Mouse (Mus musculus): ENCODE measurements around the gene BC049715.

BC049715 gene

GRCm38 (mm10) chr6:136808014-136808417 lies 19.4 kb upstream of the BC049715 start, which contains the start of gene H2afj:
H2afj (plus strand) TSS chr6:136808244.
- DNase-seq (ENCODE audit: extremely low read depth, low read depth): peak; percentile 95

- no peak for DNase-seq (ENCODE audit: extremely low read depth, low read depth)
Measured at GRCm38 (mm10) chr6:136808631-136809046, 18.8 kb upstream of the BC049715 start.

- DNase-seq (ENCODE audit: extremely low read depth, low read depth): peak; percentile 83
Measured at GRCm38 (mm10) chr6:136809077-136809476, 18.3 kb upstream of the BC049715 start.

GRCm38 (mm10) chr6:136809673-136810072 lies 17.8 kb upstream of the BC049715 start:
- DNase-seq (ENCODE audit: extremely low read depth, low read depth): no peak

GRCm38 (mm10) chr6:136811196-136811595 lies 16.2 kb upstream of the BC049715 start:
- no peak for DNase-seq (ENCODE audit: extremely low read depth, low read depth)

- DNase-seq (ENCODE audit: extremely low read depth, low read depth): no peak
Measured at GRCm38 (mm10) chr6:136813117-136813516, 14.3 kb upstream of the BC049715 start.

DNA sequence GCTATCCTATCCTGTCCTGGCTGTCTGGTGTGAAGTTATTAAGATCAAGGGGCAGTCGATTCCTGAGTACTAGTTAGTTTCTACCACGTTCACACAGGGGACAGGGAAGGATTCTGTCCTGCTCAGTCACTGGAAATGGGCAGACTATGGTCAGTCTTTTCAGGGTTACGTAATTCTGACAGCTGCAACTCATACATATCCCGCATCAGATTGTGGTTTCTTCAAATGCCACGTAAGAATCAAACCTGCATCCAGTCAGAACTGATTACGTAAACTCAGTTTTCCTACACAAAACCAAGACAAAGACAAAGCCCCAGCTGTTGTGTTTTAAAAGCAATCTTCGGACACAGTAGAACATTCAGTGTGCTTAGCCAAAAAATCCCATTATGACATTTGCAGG lies 12.0 kb upstream of the BC049715 start:
- no peak for DNase-seq (ENCODE audit: extremely low read depth, low read depth)

DNA sequence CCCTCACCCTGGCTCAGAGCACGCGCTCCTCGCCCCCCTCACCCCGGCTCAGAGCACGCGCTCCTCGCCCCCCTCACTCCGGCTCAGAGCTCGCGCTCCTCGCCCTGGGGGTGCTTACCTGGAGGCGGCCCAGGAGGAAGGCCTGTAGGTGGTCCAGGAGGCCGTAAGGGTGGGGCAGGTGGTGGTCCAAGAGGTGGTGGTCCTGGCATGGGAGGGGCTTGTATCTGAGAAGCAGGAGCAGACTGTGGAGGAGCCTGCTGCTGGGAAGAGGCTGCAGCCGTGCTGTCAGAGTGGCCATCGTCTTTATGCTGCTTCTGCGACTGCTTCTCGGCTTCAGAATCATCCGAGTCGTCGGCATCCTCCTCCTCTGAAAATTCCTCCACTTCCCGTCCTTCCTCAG lies 10.6 kb upstream of the BC049715 start:
- DNase-seq (ENCODE audit: extremely low read depth, low read depth): no peak

- no peak for DNase-seq (ENCODE audit: extremely low read depth, low read depth)
Measured at GRCm38 (mm10) chr6:136817549-136817948, 9.9 kb upstream of the BC049715 start.

- no peak for DNase-seq (ENCODE audit: extremely low read depth, low read depth)
Measured at GRCm38 (mm10) chr6:136820381-136820780, 7.0 kb upstream of the BC049715 start.

- no peak for DNase-seq (ENCODE audit: extremely low read depth, low read depth)
Measured at GRCm38 (mm10) chr6:136821086-136821485, 6.3 kb upstream of the BC049715 start.

- DNase-seq (ENCODE audit: extremely low read depth, low read depth): no peak
Measured at GRCm38 (mm10) chr6:136824987-136825386, 2.4 kb upstream of the BC049715 start.

GRCm38 (mm10) chr6:136827116-136827515 lies 310 bp upstream of the BC049715 start:
- DNase-seq (ENCODE audit: extremely low read depth, low read depth): no peak

DNA sequence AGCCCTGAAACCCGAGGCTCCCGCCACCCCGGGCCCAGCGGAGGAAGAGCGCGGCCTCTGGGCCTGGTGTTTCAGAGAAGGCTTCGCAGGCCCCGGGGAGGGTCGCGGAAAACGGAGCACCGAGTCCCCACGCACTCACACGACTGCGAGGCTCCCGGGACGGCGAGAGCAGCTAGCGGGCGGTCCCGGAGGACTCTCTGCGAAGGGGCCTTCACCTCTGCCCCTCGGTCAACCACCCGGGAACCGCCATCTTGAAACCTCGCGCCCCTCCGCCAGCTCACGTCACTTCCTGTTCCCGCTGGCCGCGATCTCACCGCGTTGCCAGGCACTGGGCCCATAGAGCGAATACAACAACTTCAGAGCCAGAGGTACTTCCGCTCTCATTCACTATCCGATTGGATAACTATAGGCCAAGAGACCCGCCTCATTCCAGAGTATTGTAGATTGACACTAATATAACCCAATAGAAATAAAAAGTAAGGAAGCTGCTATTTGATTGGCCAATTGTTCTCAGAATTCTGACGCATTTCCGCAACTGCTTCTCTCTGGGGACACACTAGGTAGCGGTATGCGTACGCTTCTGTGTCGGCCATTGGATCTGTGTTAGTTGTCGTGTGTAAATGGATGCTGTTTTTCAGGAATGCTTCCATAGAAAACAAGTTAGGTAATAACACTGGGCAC lies 595 bp downstream of the BC049715 start, which contains the start of gene Wbp11:
Gene Wbp11, minus strand, starts transcription at position 353 of the 681 bp plus-strand sequence.
- DNase-seq (ENCODE audit: extremely low read depth, low read depth): peak; percentile 99

GRCm38 (mm10) chr6:136828681-136829080 lies 1.3 kb downstream of the BC049715 start:
- DNase-seq (ENCODE audit: extremely low read depth, low read depth): no peak

DNA sequence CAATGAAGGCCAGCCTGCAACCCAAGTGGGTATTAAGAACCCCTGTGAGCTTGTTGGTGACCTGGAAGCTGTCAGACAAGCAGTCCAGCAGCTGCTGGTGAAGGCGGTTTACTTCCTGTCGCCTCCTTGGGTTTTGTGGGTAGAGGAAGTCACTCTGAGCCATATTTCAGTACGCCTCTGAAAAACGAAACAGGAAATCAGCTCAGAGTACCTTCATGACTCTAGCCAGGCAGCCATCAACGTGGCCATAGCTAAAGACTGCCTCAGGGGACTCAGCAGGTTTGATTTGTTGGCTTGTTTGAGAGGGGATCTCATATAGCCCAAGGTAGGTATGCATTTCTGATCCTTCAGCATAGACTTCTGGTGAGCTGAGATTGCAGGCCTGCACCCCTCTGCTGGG lies 4.3 kb downstream of the BC049715 start:
- DNase-seq (ENCODE audit: extremely low read depth, low read depth): no peak

DNA sequence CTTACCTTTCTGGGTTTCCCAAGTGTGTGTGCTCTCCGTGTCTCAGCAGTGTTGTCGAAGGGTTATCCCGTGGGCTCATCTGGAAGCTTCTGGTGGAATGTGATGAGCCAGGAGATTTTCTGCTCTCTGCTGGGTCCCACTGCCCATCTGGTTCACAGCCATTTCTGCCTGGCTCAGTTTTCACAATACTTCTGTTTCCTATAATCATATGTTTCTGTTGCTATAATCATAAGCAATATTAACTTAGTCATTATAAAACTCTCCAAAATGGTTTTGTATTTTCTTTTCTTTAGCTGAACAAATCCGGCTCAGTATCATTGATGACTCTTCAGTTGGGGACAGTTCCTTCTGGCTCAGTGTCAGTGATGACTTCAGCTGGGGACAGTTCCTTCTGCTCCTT lies 7.9 kb downstream of the BC049715 start, which contains the start of gene Smco3:
Gene Smco3, minus strand, starts transcription at position 101 of the 400 bp plus-strand sequence.
- DNase-seq (ENCODE audit: extremely low read depth, low read depth): no peak

DNA sequence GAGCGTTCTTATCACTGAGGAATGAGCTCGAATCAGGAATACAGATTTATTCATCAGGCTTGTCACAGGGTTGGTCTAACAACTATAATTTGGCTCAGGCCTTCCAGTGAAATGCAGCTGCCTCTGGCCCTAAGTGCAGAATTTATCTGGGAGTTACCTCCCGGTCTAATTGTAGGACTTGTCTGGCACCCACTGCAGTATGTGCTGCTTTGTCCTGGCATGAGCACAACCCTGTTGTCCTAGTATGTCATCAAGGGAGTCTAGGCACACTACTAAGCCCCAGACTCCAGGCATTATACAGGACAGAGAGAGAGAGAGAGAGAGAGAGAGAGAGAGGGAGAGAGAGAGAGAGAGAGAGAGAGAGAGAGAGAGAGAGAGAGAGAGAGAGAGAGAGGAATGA lies 9.9 kb downstream of the BC049715 start:
- no peak for DNase-seq (ENCODE audit: extremely low read depth, low read depth)

DNA sequence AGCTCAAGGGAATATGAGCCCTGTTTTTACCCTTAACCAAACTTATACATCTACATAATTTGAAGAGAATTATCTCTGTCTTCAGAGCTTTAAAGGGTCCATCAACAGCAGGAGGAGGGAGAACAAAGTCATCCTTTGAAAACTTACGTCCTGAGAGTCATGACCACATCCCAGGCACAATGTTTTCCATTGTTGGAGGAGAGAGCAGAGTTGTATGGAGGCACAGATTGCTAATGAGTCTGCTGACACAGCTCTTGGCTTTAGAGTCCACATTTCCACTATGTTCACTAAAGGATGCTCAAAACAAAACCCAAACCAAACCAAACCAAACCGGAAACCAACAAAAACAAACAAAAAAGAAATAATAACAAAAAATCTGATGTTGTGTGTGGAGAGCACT lies 17.5 kb downstream of the BC049715 start:
- no peak for DNase-seq (ENCODE audit: extremely low read depth, low read depth)

GRCm38 (mm10) chr6:136845706-136846480 lies 18.5 kb downstream of the BC049715 start:
- no peak for DNase-seq (ENCODE audit: extremely low read depth, low read depth)

DNA sequence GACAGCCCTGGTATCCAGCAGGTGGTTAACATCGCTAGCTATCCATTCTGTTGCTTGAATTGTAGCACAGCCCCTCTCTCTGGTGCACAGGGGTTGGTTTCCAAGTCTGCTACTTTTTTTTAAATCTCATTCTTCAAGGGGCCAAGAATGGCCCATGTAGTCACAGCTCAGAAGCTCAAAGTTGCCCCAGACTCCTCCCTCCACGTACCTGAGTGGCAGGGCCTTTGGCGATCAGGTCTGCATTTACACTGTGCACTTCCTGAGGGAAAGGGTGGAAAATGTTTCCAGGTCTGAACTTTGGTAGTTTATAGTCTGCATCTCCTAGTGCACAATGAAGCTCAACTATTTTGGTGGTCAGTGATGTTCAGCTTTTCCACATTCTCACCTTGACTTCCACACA lies 19.8 kb downstream of the BC049715 start:
- no peak for DNase-seq (ENCODE audit: extremely low read depth, low read depth)

DNA sequence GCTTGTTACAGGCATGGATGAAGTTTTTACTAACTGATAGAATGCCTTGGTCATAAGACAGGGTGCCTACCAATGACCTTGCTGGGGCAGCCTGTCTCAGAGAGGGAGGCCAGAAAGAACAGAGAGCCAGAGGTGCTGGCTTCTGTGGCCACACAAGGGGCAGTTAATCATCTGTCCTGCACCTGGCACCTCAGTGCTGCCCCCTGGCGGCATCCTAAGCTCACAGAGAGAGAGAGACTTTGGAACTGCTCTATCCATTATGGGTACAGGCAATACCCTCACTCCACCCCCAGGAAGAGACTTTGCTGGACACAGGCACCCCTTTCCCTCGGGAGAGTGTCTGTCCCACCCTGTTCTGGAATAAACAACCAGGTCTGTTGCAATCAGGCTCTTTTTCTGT lies 20.4 kb downstream of the BC049715 start:
- DNase-seq (ENCODE audit: extremely low read depth, low read depth): no peak

- DNase-seq (ENCODE audit: extremely low read depth, low read depth): no peak
Measured at GRCm38 (mm10) chr6:136848399-136848798, 21.0 kb downstream of the BC049715 start.
